Mouse (Mus musculus) stomach, embryonic 14.5 days (tissue): ENCODE measurements around the gene Olfr877. TPM values are rescaled to one million over a fixed set of nuclear protein-coding genes. Genes with fewer than 3 reads are reported as not detected.

Source experiments
- ATAC-seq: fragments of 200-750 bp; cut with Nextera tagmentation; 2 replicates; pipeline ENCODE4 v1.8.0; 2017; ENCODE audit warnings: low read depth, moderate TSS enrichment; ENCODE audit not compliant: insufficient number of reproducible peaks, insufficient read depth, low FRiP score
- H3K27ac ChIP-seq: fragments of 300-500 bp; sonication (generic); 2 replicates; pipeline ENCODE4 v1.5.1; 2014; ENCODE audit warnings: mild to moderate bottlenecking, low read length, moderate library complexity, mixed read lengths
- H3K27me3 ChIP-seq: fragments of 300-500 bp; sonication (generic); 2 replicates; pipeline ENCODE4 v1.6.1; 2014; ENCODE audit warnings: low read length, control low read depth, mixed read lengths; ENCODE audit not compliant: control insufficient read depth, insufficient read depth
- H3K36me3 ChIP-seq: fragments of 300-500 bp; sonication (generic); 2 replicates; pipeline ENCODE4 v1.6.1; 2014; ENCODE audit warnings: mild to moderate bottlenecking, control low read depth, low read length, moderate library complexity, mixed read lengths; ENCODE audit not compliant: control insufficient read depth, insufficient read depth
- H3K4me1 ChIP-seq: fragments of 300-500 bp; sonication (generic); 2 replicates; pipeline ENCODE4 v1.6.1; 2014; ENCODE audit warnings: low read length, control low read depth, mixed read lengths; ENCODE audit not compliant: control insufficient read depth, insufficient read depth
- H3K4me2 ChIP-seq: fragments of 300-500 bp; sonication (generic); replicated peaks from 2 replicates; pipeline ENCODE4 v1.6.1; 2014; ENCODE audit warnings: low read depth, low read length, control low read depth
- H3K4me3 ChIP-seq: fragments of 300-500 bp; sonication (generic); 2 replicates; pipeline ENCODE4 v1.5.1; 2014; ENCODE audit warnings: low read depth, low read length, control low read depth
- H3K9ac ChIP-seq: fragments of 300-500 bp; sonication (generic); replicated peaks from 2 replicates; pipeline ENCODE4 v1.6.1; 2014; ENCODE audit warnings: low read depth, mild to moderate bottlenecking, control low read depth, low read length, moderate library complexity, mixed read lengths
- H3K9me3 ChIP-seq: fragments of 300-500 bp; sonication (generic); 2 replicates; pipeline ENCODE4 v1.6.1; 2016; ENCODE audit warnings: low read depth, low read length, control low read depth; ENCODE audit not compliant: control insufficient read depth
- WGBS: fragments of 180-500 bp; shearing (Covaris S2); extraction: QIAGEN DNeasy Blood & Tissue Kit; methylation state at CpG from one replicate; pipeline ENCODE4 v1.1.7; 2014; 5-methylcytosine and 5-hydroxymethylcytosine counted together
- polyA plus RNA-seq: library from polyadenylated mRNA; unstranded; fragments of >200 nt; fragmentation: Nextera tagmentation; extraction: Ambion mirVana; gene quantifications from 2 replicates; pipeline ENCODE4 v1.2.1, GENCODE M21; 2014

Olfr877 gene
- polyA plus RNA-seq, 1 experiment from 2014 or later: not detected

DNA sequence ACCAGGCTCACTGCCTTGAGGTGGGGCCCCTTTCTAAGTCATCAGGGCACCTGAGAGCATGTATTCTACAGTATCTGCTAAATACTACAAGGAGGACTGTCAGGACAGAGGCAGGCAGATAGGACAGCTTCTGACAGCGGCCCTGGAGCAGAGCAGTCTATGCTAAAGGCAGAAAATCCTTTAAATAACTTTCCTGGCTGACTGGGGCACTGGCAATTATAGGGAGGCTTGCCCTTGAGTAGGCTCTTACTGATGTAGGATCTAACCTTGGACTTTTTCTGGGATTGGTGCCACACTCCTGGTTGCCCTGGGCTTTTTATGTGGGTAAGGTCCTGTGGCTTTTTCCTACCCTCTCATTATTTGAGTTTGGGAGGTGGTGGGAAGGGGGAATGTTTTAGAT lies 16.2 kb downstream of the Olfr877 start:
- 52% methylated on average over 1 of the region's 1 CpGs for WGBS
- Histone ChIP-seq H3K9me3 (no peaks in the 10 kb centered on the region), H3K9ac (no peak overlapping the region), H3K4me1 (no peaks in the 10 kb centered on the region), H3K36me3 (no peaks in the 10 kb centered on the region), H3K4me2 (no peak overlapping the region), H3K4me3 (no peak overlapping the region), H3K27me3 (no peaks in the 10 kb centered on the region), H3K27ac (no peak overlapping the region)
- no peak for ATAC-seq

DNA sequence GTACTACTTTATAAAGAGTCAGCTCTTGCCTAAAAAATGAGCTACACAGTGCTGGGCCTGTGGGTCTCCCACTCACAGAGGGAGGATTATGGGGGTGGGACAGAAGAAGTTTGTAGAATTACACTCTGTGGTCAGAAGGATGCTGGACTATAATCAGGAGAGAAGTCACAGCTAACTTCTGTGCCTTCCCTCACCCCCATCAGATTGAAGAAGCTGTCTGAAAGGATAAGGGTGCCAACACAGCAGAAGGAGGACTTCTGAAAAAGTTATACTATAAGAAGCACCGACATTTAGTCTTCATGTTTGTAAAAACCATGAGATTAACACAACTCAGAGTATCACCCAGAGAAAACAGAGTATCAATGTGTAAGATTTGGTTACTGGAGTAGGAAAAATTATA lies 17.0 kb downstream of the Olfr877 start:
- ATAC-seq: no peak
- no peak overlapping the region for H3K4me3 ChIP-seq
- no peak overlapping the region for H3K27ac ChIP-seq
- no peak overlapping the region for H3K4me2 ChIP-seq
- 57% methylated on average over 1 of the region's 1 CpGs for WGBS
- H3K4me1 ChIP-seq: no peaks in the 10 kb centered on the region
- H3K36me3 ChIP-seq: no peaks in the 10 kb centered on the region
- no peak overlapping the region for H3K9ac ChIP-seq
- no peaks in the 10 kb centered on the region for H3K27me3 ChIP-seq
- no peaks in the 10 kb centered on the region for H3K9me3 ChIP-seq

DNA sequence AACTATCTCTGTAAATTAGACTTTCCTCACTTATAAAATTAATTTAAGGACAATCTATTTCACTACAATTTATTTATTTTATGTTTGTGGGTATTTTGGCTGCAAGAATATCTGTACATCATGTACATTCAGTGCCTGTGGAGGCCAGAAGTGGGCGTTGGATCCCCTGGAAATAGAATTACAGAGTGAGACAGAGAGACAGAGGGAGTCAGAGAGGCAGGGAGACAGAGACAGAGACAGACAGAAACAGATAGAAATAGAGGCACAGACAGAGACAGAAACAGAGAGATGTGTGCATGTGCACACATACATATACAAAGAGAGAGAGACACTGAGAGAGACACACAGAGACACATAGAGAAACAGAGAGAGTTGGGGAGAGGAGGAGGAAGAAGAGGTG lies 17.5 kb downstream of the Olfr877 start:
- H3K9ac ChIP-seq: no peak overlapping the region
- no peaks in the 10 kb centered on the region for H3K9me3 ChIP-seq
- H3K4me3 ChIP-seq: no peak overlapping the region
- ATAC-seq: no peak
- H3K27me3 ChIP-seq: no peaks in the 10 kb centered on the region
- WGBS: 51% methylated on average over 1 of the region's 1 CpGs
- no peaks in the 10 kb centered on the region for H3K4me1 ChIP-seq
- no peak overlapping the region for H3K27ac ChIP-seq
- H3K4me2 ChIP-seq: no peak overlapping the region
- H3K36me3 ChIP-seq: no peaks in the 10 kb centered on the region

DNA sequence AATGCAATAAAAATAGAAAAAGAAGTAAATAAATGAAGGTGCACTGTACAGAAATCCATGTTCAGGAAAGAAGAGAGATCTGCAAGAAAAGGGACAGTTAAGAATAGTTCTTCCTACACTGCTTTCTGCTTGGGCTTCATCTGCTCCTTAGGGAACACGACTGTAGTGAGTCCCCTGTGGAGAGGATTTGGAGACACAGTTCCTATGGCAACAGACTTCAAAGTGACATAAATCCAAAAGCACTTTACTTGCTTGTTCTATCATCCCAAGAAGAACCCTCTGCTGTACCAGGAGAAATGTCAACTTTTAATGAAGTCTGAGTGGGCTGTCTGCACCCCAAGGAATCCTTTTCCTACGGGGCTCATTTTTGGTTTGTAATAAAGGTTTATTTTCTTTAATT lies 36.9 kb downstream of the Olfr877 start:
- no peak overlapping the region for H3K9ac ChIP-seq
- ATAC-seq: no peak
- no peak overlapping the region for H3K4me3 ChIP-seq
- H3K36me3 ChIP-seq: no peaks in the 10 kb centered on the region
- WGBS: 30% methylated on average over 2 of the region's 2 CpGs
- H3K4me2 ChIP-seq: no peak overlapping the region
- no peak overlapping the region for H3K27ac ChIP-seq
- no peaks in the 10 kb centered on the region for H3K27me3 ChIP-seq
- no peaks in the 10 kb centered on the region for H3K9me3 ChIP-seq
- no peaks in the 10 kb centered on the region for H3K4me1 ChIP-seq

DNA sequence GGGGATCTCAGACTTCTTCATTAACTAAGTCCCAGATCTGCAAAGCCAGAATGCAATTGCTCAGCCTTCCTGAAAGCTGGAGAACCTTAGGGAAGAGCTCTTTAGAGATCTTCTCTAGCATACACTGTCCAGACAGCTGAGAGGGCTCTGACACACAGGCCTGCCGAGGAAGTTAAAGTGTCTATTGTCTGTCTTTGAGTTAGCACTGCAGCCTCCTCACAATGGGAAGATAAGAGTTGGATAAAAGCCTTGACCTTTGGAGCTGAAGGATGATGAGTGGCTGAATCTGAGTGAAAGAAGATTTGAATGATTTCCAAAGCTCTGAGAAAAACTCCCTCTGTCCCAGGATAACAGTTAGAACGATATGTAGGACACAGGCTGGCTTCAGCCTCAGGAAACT lies 42.6 kb downstream of the Olfr877 start, which contains the start of gene Olfr145:
Gene Olfr145 (plus strand): TSS at position 64 of the 400 bp plus-strand sequence.
- H3K9me3 ChIP-seq: no peaks in the 10 kb centered on the region
- no peaks in the 10 kb centered on the region for H3K27me3 ChIP-seq
- no peak within 1 kb of the TSS for H3K9ac ChIP-seq
- 44% methylated on average over 2 of the region's 2 CpGs for WGBS
- no peaks in the 10 kb centered on the region for H3K4me1 ChIP-seq
- ATAC-seq: no peak
- no peak within 1 kb of the TSS for H3K4me3 ChIP-seq
- no peak within 1 kb of the TSS for H3K27ac ChIP-seq
- no peak within 1 kb of the TSS for H3K4me2 ChIP-seq
- no peaks in the 10 kb centered on the region for H3K36me3 ChIP-seq

DNA sequence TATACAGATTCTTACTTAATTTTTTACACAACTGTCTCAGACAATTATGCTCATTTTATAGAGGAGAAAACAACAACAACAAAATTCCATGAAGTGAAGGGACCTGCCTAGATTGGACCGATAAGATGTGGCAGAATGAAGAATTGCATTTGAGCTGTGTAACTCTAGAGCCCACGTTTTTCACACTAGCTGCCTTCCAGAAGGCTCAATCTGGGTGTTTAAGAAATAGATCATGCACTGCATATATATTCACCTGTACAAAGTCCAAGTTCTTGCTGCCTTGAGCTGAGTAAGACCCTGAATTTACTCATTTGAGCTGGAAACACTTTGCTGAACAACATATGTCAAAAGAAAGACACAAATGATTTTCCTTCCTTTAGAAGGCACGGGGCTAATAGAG lies 51.5 kb downstream of the Olfr877 start:
- no peaks in the 10 kb centered on the region for H3K4me1 ChIP-seq

More for the DNA sequence above, 51.5 kb downstream of the Olfr877 start:
- Histone ChIP-seq H3K4me2 (no peak overlapping the region), H3K9ac (no peak overlapping the region), H3K4me3 (no peak overlapping the region), H3K36me3 (no peaks in the 10 kb centered on the region), H3K9me3 (no peaks in the 10 kb centered on the region), H3K27me3 (no peaks in the 10 kb centered on the region), H3K27ac (no peak overlapping the region)
- ATAC-seq: no peak
- 55% methylated on average over 3 of the region's 3 CpGs for WGBS

Other genes with a start within 250 kb of the Olfr877 start
- 5.3 and 7.4 TPM in 2 replicates for gene Spa17, start 240.5 kb upstream of the Olfr877 start, polyA plus RNA-seq
- gene Tbrg1, start 197.0 kb upstream of the Olfr877 start, polyA plus RNA-seq: 161 and 166 TPM in 2 replicates
- gene Panx3, start 185.0 kb upstream of the Olfr877 start, polyA plus RNA-seq: not detected in 2 replicates
- gene Olfr160, start 138.0 kb upstream of the Olfr877 start, polyA plus RNA-seq: not detected in 2 replicates
- not detected in 2 replicates for gene Olfr874, start 109.2 kb upstream of the Olfr877 start, polyA plus RNA-seq
- gene Olfr875, start 82.4 kb upstream of the Olfr877 start, polyA plus RNA-seq: not detected in 2 replicates
- gene Olfr876, start 51.2 kb upstream of the Olfr877 start, polyA plus RNA-seq: not detected in 2 replicates
- gene Olfr145, start 42.5 kb downstream of the Olfr877 start, polyA plus RNA-seq: not detected in 2 replicates
- gene Olfr878, start 63.6 kb downstream of the Olfr877 start, polyA plus RNA-seq: not detected in 2 replicates
- gene Olfr881, start 137.6 kb downstream of the Olfr877 start, polyA plus RNA-seq: not detected in 2 replicates
- gene Olfr883, start 171.5 kb downstream of the Olfr877 start, polyA plus RNA-seq: not detected in 2 replicates
- gene Olfr884, start 192.3 kb downstream of the Olfr877 start, polyA plus RNA-seq: not detected in 2 replicates
- gene Olfr885, start 207.1 kb downstream of the Olfr877 start, polyA plus RNA-seq: not detected in 2 replicates
- gene Olfr887, start 229.8 kb downstream of the Olfr877 start, polyA plus RNA-seq: not detected in 2 replicates